Mouse (Mus musculus) cerebellum, adult 2 months (tissue): ENCODE measurements around the gene Ccl7.

Experiments used
- CTCF ChIP-seq: fragments of 200-500 bp; IDR thresholded peaks from 2 replicates; pipeline ENCODE4 v1.5.1; 2011; ENCODE audit warnings: low read depth, mild to moderate bottlenecking, control low read depth, low read length, moderate library complexity, borderline replicate concordance; ENCODE audit not compliant: insufficient read depth
- POLR2A ChIP-seq: fragments of 200-500 bp; IDR thresholded peaks from 2 replicates; pipeline ENCODE4 v1.6.1; 2011; ENCODE audit warnings: low read length, control low read depth, borderline replicate concordance; ENCODE audit not compliant: insufficient read depth

DNA sequence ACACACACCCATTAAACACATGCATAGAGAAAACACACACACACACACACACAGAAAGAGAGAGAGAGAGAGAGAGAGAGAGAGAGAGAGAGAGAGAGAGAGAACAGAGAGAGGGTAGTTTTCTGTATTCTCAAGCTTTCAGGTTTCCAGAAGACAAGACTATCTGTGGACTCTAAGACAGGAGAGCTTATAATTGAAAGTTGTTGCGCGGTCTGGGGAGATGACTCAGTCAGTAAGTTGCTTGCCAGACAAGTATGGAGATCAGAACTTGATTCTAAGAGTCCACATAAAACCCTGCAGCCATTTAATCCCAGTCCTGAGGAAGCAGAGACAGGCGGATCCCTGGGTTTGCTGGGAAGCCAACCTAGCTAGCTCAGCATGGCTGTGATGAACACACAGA is 46.9 kb upstream of the Ccl7 start:
- no peak for TF ChIP-seq CTCF
- TF ChIP-seq POLR2A = no peak
